Mouse (Mus musculus) G1E (cell line): Measurements from ENCODE around the gene Cul3. TPM values are rescaled to one million over a fixed set of nuclear protein-coding genes. Genes with fewer than 3 reads are reported as not detected.

Experiments
- ATAC-seq: 2 replicates; pipeline ENCODE4 v1.8.0; 2016; ENCODE audit warnings: mild to moderate bottlenecking; ENCODE audit not compliant: insufficient number of reproducible peaks, poor library complexity, low FRiP score, severe bottlenecking; ENCODE audit errors: extremely low read depth
- DNase-seq: peaks from one replicate; pipeline ENCODE4 v3.0.0; 2012; ENCODE audit warnings: low spot score
- H3K27me3 ChIP-seq: 2 replicates; pipeline ENCODE4 v1.6.1; 2012; ENCODE audit warnings: mild to moderate bottlenecking, low read length, inconsistent platforms; ENCODE audit not compliant: insufficient read depth
- H3K36me3 ChIP-seq: replicated peaks from 2 replicates; pipeline ENCODE3; 2012; ENCODE audit warnings: mild to moderate bottlenecking, inconsistent platforms
- H3K4me1 ChIP-seq: 2 replicates; pipeline ENCODE4 v1.6.1; 2012; ENCODE audit warnings: low read depth, low read length, inconsistent platforms, mixed read lengths; ENCODE audit not compliant: insufficient read depth
- H3K4me3 ChIP-seq: 2 replicates; pipeline ENCODE4 v1.5.1; 2012; ENCODE audit warnings: low read depth, mild to moderate bottlenecking, inconsistent platforms, low read length, moderate library complexity, mixed read lengths
- H3K9me3 ChIP-seq: replicated peaks from 2 replicates; pipeline ENCODE4 v1.6.1; 2012; ENCODE audit warnings: inconsistent platforms
- CTCF ChIP-seq: IDR thresholded peaks from 2 replicates; pipeline ENCODE4 v1.5.1; 2012; ENCODE audit warnings: low read depth, low read length, inconsistent platforms, mixed read lengths
- GATA1 ChIP-seq: IDR thresholded peaks from 2 replicates; pipeline ENCODE4 v1.6.1; 2012; ENCODE audit warnings: borderline replicate concordance, low read length, inconsistent platforms, mixed read lengths
- GATA2 ChIP-seq: IDR thresholded peaks from 2 replicates; pipeline ENCODE4 v1.6.1; 2012; ENCODE audit warnings: low read depth, low read length, inconsistent platforms, borderline replicate concordance
- POLR2AphosphoS5 ChIP-seq: IDR thresholded peaks from 2 replicates; pipeline ENCODE4 v1.6.1; 2012; ENCODE audit warnings: low read depth, low read length, inconsistent platforms; ENCODE audit not compliant: insufficient replicate concordance
- TAL1 ChIP-seq: conservative IDR thresholded peaks from 2 replicates; pipeline ENCODE4 v1.6.1; 2012; ENCODE audit warnings: low read depth, low read length, inconsistent platforms, mixed read lengths
- polyA plus RNA-seq: library from polyadenylated mRNA; stranded (reverse); fragments of >175 nt; gene quantifications from 2 replicates; pipeline ENCODE4 v1.2.3, GENCODE M21; 2012
- total RNA-seq, 2 experiments: library from RNA; stranded (forward) in 1 of 2; stranded (reverse) in 1 of 2; fragments of 200-1000 nt in 1 of 2; fragments of >200 nt in 1 of 2; fragmentation: Nextera tagmentation in 1 of 2; gene quantifications; 2 replicates each; pipeline ENCODE4 v1.2.3; 2014 to 2017

The Cul3 gene
- total RNA-seq (2014; fragmentation: Nextera tagmentation) (152 and 175 TPM in 2 replicates), total RNA-seq (2017) (244 and 282 TPM in 2 replicates), polyA plus RNA-seq (14.1 and 14.4 TPM in 2 replicates)

DNA sequence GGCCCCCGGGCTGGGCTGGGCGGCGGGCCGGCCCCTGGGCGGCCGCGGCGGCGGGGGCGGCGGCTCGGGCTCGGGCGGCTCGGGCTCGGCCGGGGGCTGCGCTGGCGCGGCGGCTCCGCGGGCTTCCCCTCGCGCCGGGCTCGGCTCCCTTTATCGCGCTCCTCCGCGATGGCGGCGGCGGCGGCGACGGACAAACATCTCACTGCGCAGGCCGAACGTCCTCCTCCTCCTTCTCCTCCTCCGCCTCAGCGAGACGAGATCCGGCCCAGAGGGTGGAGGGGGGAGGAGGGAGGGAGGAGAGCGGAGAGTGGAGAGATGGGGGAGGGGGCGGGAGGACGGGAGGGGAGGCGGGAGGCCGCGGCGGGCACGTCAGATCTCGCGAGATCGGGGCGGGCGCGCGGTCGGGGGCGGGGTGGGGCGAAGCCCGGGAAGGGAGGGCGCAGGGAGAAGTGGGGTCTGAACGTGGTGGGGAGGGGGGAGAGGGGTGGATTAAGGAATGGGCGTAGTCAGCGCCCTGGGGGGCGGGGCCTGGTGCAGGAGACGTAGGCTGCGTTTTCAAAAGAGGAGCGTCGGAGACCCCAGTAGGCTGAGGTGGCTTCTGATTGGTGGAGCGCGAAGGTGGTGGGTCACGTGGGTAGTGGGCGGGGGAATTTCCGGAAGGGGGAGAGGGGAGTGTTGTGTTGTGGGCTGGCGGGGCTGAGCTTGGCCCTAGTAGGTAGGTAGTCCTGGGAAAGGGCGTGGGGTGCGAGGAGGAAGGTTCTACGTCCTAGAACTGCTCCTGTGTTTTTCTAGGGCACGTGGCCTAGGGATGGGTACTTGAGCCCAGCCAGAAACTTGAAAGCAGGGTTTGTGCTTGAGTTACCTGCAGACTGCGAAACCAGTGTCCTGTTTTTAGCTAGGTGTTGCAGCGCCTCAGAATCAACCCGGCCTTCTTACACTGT, at the start of gene Cul3:
Cul3 (minus strand) TSS at position 45 of the 941 bp plus-strand sequence.
- peak; percentile 86 for ATAC-seq

DNA sequence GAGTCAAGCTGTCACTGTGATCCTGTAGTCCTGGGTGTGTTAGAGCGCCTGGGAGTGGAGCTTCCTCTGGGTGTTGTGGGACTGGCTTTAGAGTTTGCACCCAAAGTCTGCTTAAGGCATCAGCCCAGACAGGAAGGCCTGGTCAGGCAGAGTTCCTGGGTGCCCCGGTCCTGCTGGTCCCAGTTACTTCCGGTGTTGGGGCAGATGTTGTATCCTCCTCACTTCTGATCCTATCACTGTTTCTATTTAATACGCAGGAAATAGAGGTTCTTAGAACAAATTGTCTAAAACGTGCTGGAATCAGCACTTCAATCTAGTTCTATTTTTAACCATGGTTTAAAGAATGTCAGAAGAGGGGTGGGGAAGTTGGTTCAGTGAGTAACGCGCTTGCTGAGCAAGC, 49.2 kb upstream of the Cul3 start:
- no peaks in the 10 kb centered on the region for H3K36me3 ChIP-seq
- TF ChIP-seq GATA1 (no peak), POLR2AphosphoS5 (no peak), TAL1 (no peak), CTCF (no peak), GATA2 (no peak)
- DNase-seq, result no peak

More for the DNA sequence above, at the start of gene Cul3:
- TF ChIP-seq POLR2AphosphoS5 (no peak), CTCF (no peak), GATA2 (no peak), TAL1 (no peak), GATA1 (no peak)
- Histone ChIP-seq H3K36me3 (peaks cover 9% of the 10 kb centered on the region), H3K4me1 (peaks cover 31% of the 10 kb centered on the region), H3K4me3 (peak within 1 kb of the TSS; percentile 92), H3K9me3 (no peaks in the 10 kb centered on the region), H3K27me3 (no peaks in the 10 kb centered on the region; the same call in 1 of the 2 replicates)
- peak; percentile 99 for DNase-seq

DNA sequence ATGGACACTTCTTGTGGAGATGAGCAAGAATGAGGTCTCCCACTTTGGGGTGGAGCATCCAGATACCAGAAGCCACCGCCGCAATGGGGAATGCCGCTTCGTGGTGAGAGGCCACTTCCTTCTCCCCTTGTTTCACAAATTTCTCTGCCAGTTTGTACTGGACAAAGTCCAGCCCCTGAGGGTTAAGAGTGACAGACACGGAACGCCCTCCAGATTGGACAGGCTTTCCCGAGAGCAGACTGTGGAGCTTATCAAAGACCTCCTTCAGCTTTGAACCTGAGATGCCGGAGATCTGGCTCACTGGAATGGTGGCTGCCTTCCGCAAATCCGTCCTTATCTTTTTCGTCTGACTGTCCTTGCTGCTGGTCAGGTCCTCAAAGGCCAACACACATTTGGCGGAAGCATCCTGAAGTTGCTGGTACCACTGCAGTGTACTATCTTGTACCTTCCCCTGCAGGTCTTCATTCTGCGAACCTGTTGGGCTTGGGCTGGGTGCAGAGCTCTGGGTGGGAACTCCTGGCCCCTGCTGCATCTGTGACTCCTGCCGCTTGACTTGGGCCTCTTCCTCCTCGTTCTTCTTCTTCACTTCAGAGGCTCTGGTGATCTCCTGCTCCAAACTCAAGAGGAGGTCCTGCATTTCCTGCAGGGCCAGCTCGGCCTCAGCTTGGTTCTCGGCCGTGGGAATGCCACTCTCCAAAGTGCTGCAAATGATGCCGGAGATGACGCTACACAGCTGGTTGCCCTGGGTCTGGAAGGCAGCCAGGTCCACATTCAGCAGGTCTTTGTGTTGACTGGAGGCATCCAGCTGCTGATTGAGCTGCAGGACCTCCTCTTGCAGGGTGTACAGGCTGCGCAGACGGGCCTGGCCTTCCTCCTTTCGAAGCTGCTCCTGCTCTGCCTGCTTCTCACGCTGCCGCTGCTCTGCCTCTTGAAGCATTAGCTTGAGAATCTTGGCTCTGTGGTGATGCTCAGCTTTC, 43.6 kb upstream of the Cul3 start:
- Histone ChIP-seq H3K27me3 (no peaks in the 10 kb centered on the region; the same call in 1 of the 2 replicates), H3K36me3 (no peaks in the 10 kb centered on the region), H3K4me3 (no peak overlapping the region), H3K9me3 (no peaks in the 10 kb centered on the region), H3K4me1 (no peaks in the 10 kb centered on the region)
- ATAC-seq (no peak), DNase-seq (no peak)
- TF ChIP-seq POLR2AphosphoS5 (no peak), TAL1 (no peak), GATA2 (no peak), CTCF (no peak)

More for the DNA sequence above, 49.2 kb upstream of the Cul3 start:
- no peak for ATAC-seq
- no peak overlapping the region for H3K4me3 ChIP-seq
- H3K9me3 ChIP-seq, result no peaks in the 10 kb centered on the region
- no peaks in the 10 kb centered on the region for H3K4me1 ChIP-seq
- peaks cover 4% of the 10 kb centered on the region for H3K27me3 ChIP-seq

DNA sequence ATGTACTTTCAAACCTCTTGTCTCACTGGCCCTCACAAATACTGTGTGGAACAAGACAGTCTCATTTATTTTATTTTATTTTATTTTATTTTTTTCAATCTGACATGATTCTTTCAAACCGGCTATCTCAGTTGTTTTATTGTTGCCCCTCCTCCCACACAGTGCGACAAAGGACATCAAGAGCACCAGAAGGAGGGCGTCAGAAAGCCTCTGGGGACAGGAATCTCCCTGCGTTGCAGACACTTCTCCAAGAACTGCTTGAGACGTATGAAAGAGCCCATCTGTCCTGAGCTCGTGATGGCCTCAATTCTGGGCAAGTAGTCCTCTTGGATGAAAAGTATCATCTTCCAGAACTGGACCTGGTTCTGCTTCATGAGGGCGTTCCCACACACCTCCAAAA, 42.6 kb upstream of the Cul3 start:
- Histone ChIP-seq H3K36me3 (no peaks in the 10 kb centered on the region), H3K9me3 (no peaks in the 10 kb centered on the region), H3K4me3 (no peak overlapping the region), H3K27me3 (no peaks in the 10 kb centered on the region; the same call in 1 of the 2 replicates), H3K4me1 (no peaks in the 10 kb centered on the region)
- TF ChIP-seq GATA1, result no peak
- no peak for TF ChIP-seq CTCF
- no peak for TF ChIP-seq POLR2AphosphoS5
- TF ChIP-seq TAL1, result no peak
- TF ChIP-seq GATA2, result no peak
- ATAC-seq (no peak), DNase-seq (no peak)

- ATAC-seq (no peak), DNase-seq (no peak)
- Histone ChIP-seq H3K4me3 (no peak overlapping the region), H3K36me3 (no peaks in the 10 kb centered on the region), H3K4me1 (no peaks in the 10 kb centered on the region), H3K9me3 (no peaks in the 10 kb centered on the region), H3K27me3 (no peaks in the 10 kb centered on the region; the same call in 1 of the 2 replicates)
- TF ChIP-seq TAL1, result no peak
- no peak for TF ChIP-seq GATA1
- TF ChIP-seq GATA2, result no peak
- no peak for TF ChIP-seq CTCF
- TF ChIP-seq POLR2AphosphoS5, result no peak
These were observed 41.0 kb upstream of the Cul3 start for GRCm38 (mm10) chr1:80381302-80381701.

- no peak for TF ChIP-seq CTCF
- no peak for TF ChIP-seq TAL1
- TF ChIP-seq POLR2AphosphoS5, result no peak
- no peak for TF ChIP-seq GATA2
- TF ChIP-seq GATA1, result no peak
- Histone ChIP-seq H3K36me3 (no peaks in the 10 kb centered on the region), H3K9me3 (no peaks in the 10 kb centered on the region), H3K4me1 (no peaks in the 10 kb centered on the region), H3K27me3 (no peaks in the 10 kb centered on the region), H3K4me3 (no peak overlapping the region)
- ATAC-seq (no peak), DNase-seq (no peak)
These were observed 31.7 kb upstream of the Cul3 start for GRCm38 (mm10) chr1:80372010-80372409.
